In the genomic region with DNA sequence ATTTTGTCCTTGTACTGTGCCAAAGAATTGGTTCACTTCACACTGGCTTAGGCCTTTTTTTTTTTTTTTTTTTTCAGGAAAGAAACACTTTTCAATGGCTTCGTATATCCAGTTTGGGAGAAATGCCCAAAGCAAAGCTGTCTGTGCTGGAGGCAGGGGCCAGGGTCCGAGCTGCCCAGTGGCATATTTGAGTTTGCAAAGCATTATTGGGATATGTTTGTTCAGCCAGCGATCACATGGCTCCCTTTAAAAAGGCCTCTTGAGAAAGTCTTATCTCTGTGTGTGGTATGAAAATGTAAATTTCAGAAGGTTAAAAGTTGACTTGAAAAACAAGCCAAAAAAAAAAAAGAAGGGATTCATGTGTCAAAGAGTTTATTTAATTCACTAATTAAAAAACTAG, we compare ENCODE assay signal across 18 mouse cellular contexts.
DNase-seq lines count a peak whose midpoint lies in the region; ATAC-seq and TF ChIP-seq lines count a peak whose summit lies in the region.
"Had no signal": no experiment of that assay in that cellular context is flagged by ENCODE, and none has a peak within 500 bp of the region (broad histone marks: within the 10 kb centered on the region; RNA-seq: fewer than 3 reads in every experiment).

No protein-coding gene starts in this region.

- DNase-seq in lung, adult 18-20 months, result peak; percentile 23 to 31
- DNase-seq in lung, adult 2 months, result no peak
- DNase-seq in testis, postnatal 10 days (ENCODE audit: low spot score), result peak; percentile 28
- no peak for DNase-seq in testis, postnatal 14 days (ENCODE audit: low spot score)
- DNase-seq in lung, postnatal 36 days, result peak; percentile 51
- DNase-seq in kidney, postnatal 36 days, result no peak
- DNase-seq: adrenal gland, postnatal 14 days; cerebellum, adult 11-12 months; cerebellum, adult 9-10 months; cerebellum, postnatal 36 days; gastrocnemius, postnatal 10 days; heart, adult 18-20 months; heart, postnatal 10 days; heart, postnatal 4 days had no signal

- 61% methylated on average over 3 of the region's 3 CpGs for WGBS in lung, adult 2 months
- 56% methylated on average over 3 of the region's 3 CpGs for WGBS in intestine, embryonic 16.5 days

- H3K9me3 ChIP-seq in intestine, embryonic 16.5 days (ENCODE audit: control insufficient read depth, low read length), result no peaks in the 10 kb centered on the region
- H3K9me3 ChIP-seq: embryonic facial prominence, embryonic 13.5 days; forebrain, embryonic 12.5 days; heart, embryonic 10.5 days had no signal

- no peak for ATAC-seq in intestine, embryonic 16.5 days

- H3K27ac ChIP-seq in intestine, embryonic 16.5 days (ENCODE audit: low read length), result no peak overlapping the region
- H3K27ac ChIP-seq: embryonic facial prominence, embryonic 13.5 days; forebrain, embryonic 12.5 days; heart, embryonic 10.5 days had no signal

- H3K9ac ChIP-seq in intestine, embryonic 16.5 days (ENCODE audit: low read depth, low read length), result no peak overlapping the region
- H3K9ac ChIP-seq: embryonic facial prominence, embryonic 13.5 days; forebrain, embryonic 12.5 days had no signal

- H3K4me2 ChIP-seq in intestine, embryonic 16.5 days (ENCODE audit: low read depth, low read length), result no peak overlapping the region
- H3K4me2 ChIP-seq: embryonic facial prominence, embryonic 13.5 days; forebrain, embryonic 12.5 days had no signal

- H3K27me3 ChIP-seq in intestine, embryonic 16.5 days (replicated peaks; ENCODE audit: control insufficient read depth, insufficient read depth, low read length), result no peaks in the 10 kb centered on the region
- H3K27me3 ChIP-seq: forebrain, embryonic 12.5 days had no signal

- TF ChIP-seq POLR2A in lung, adult 2 months (IDR thresholded peaks at IDR 0.05; ENCODE audit: borderline replicate concordance, extremely low read depth, low read depth, low read length), result no peak

- no peak overlapping the region for H3K4me3 ChIP-seq in lung, adult 2 months (replicated peaks; ENCODE audit: extremely low read depth, low read depth, low read length)
- no peak overlapping the region for H3K4me3 ChIP-seq in intestine, embryonic 16.5 days (ENCODE audit: low read length)
- H3K4me3 ChIP-seq: embryonic facial prominence, embryonic 13.5 days; forebrain, embryonic 12.5 days; heart, embryonic 10.5 days had no signal

- no peaks in the 10 kb centered on the region for H3K36me3 ChIP-seq in intestine, embryonic 16.5 days (ENCODE audit: control insufficient read depth, insufficient read depth, low read length)
- H3K36me3 ChIP-seq: embryonic facial prominence, embryonic 13.5 days; forebrain, embryonic 12.5 days; heart, embryonic 10.5 days had no signal

- TF ChIP-seq CTCF in lung, adult 2 months (IDR thresholded peaks at IDR 0.05; ENCODE audit: insufficient read depth, low read length), result no peak

- peaks cover 5% of the 10 kb centered on the region for H3K4me1 ChIP-seq in lung, adult 2 months (ENCODE audit: control insufficient read depth, insufficient read depth, low read length)
- H3K4me1 ChIP-seq in intestine, embryonic 16.5 days (ENCODE audit: control insufficient read depth, insufficient read depth, low read length), result no peaks in the 10 kb centered on the region

Comparison
In these comparisons a context has a peak if more than half of its experiments do, and no peak if none do; other contexts are left out.
1. DNase-seq: peak in lung, adult 18-20 months (2 of 2), testis, postnatal 10 days (single experiment) and lung, postnatal 36 days (single experiment); none in lung, adult 2 months (single experiment), testis, postnatal 14 days (single experiment) and kidney, postnatal 36 days (0 of 2).